Mouse (Mus musculus) heart, postnatal 14 days (tissue): ENCODE results near the gene Kcnd2. TPM values are rescaled to one million over a fixed set of nuclear protein-coding genes. Genes with fewer than 3 reads are reported as not detected.
A peak's percentile ranks its signal among the peaks of the same experiment; 100 is the strongest.
"Not testable (repeated sequence)": the region's sequence is repeated elsewhere in the genome, so short reads cannot be mapped to it uniquely, and the experiment has no call there.

Experiments used
- DNase-seq, 2 experiments: peaks; one replicate each; pipeline ENCODE4 v3.0.0; 2021 to 2022
- intact Hi-C: fragments of 180-260 bp; cut with DNase I; formaldehyde crosslinking; loops from one replicate; pipeline ENCODE4 v1.15.1; 2025
- long read RNA-seq, 2 experiments: library from polyadenylated mRNA; stranded (forward); transcript quantifications; one replicate each; pipeline ENCODE4 v2.0.0; 2021
- total RNA-seq, 2 experiments: library from RNA; stranded (reverse); gene quantifications; 2 replicates each; pipeline ENCODE4 v1.2.3; 2021

The Kcnd2 gene
- total RNA-seq = 10 to 100 TPM; 11.0 to 11.2 TPM
- long read RNA-seq, experiment 1 = 0 reads
- long read RNA-seq, experiment 2, partial matches to known transcripts = 2 of 4 reads
- long read RNA-seq, experiment 2, other reads (novel, unspliced or antisense) = 2 of 4 reads

- DNase-seq = no peak
- intact Hi-C loops = loop anchor here (10.0 kb wide), 1 partner anchor 319 kb away; no protein-coding TSS in a partner anchor
Measured at GRCm38 (mm10) chr6:21215491-21216191, at the start of gene Kcnd2. Gene Kcnd2 (plus strand): TSS chr6:21215503.

GRCm38 (mm10) chr6:21166611-21167010 is 48.7 kb upstream of the Kcnd2 start:
- no peak for DNase-seq
- intact Hi-C loops = no loop called here

- DNase-seq = no peak
- intact Hi-C loops = no loop called here
Measured at GRCm38 (mm10) chr6:21195341-21195740, 20.0 kb upstream of the Kcnd2 start.

GRCm38 (mm10) chr6:21213865-21214672 is 1.2 kb upstream of the Kcnd2 start:
- peak; percentile 43 to 74 for DNase-seq
- intact Hi-C loops = loop anchor here (2.0 to 10.0 kb wide), 2 partner anchors 321 to 373 kb away; no protein-coding TSS in a partner anchor

GRCm38 (mm10) chr6:21214673-21215490 is 421 bp upstream of the Kcnd2 start:
- peak; percentile 49 to 55 for DNase-seq
- intact Hi-C loops = loop anchor here (10.0 kb wide), 1 partner anchor 320 kb away; no protein-coding TSS in a partner anchor

- intact Hi-C loops = loop anchor here (10.0 kb wide), 1 partner anchor 318 kb away; no protein-coding TSS in a partner anchor
- no peak for DNase-seq
Measured at GRCm38 (mm10) chr6:21216206-21217020, 1.1 kb downstream of the Kcnd2 start.

- DNase-seq = no peak
- intact Hi-C loops = loop anchor here (10.0 kb wide), 1 partner anchor 318 kb away; no protein-coding TSS in a partner anchor
Measured at GRCm38 (mm10) chr6:21217156-21217555, 1.9 kb downstream of the Kcnd2 start.

GRCm38 (mm10) chr6:21226124-21226523 is 10.8 kb downstream of the Kcnd2 start:
- no peak for DNase-seq
- intact Hi-C loops = no loop called here

- intact Hi-C loops = no loop called here
Measured at GRCm38 (mm10) chr6:21259031-21259430, 43.7 kb downstream of the Kcnd2 start.

GRCm38 (mm10) chr6:21267897-21268296 is 52.6 kb downstream of the Kcnd2 start:
- intact Hi-C loops = no loop called here
- DNase-seq = no peak

More at GRCm38 (mm10) chr6:21259031-21259430, 43.7 kb downstream of the Kcnd2 start:
- no peak for DNase-seq

- intact Hi-C loops = no loop called here
- DNase-seq = no peak
Measured at GRCm38 (mm10) chr6:21277343-21277933, 62.1 kb downstream of the Kcnd2 start.

GRCm38 (mm10) chr6:21304943-21305342 is 89.6 kb downstream of the Kcnd2 start:
- intact Hi-C loops = no loop called here

GRCm38 (mm10) chr6:21310159-21310558 is 94.9 kb downstream of the Kcnd2 start:
- intact Hi-C loops = no loop called here
- DNase-seq = no peak

More at GRCm38 (mm10) chr6:21304943-21305342, 89.6 kb downstream of the Kcnd2 start:
- DNase-seq = no peak

- DNase-seq = no peak
- intact Hi-C loops = no loop called here
Measured at GRCm38 (mm10) chr6:21321407-21321806, 106.1 kb downstream of the Kcnd2 start.

GRCm38 (mm10) chr6:21322211-21322610 is 106.9 kb downstream of the Kcnd2 start:
- intact Hi-C loops = no loop called here
- no peak for DNase-seq

GRCm38 (mm10) chr6:21325251-21325650 is 109.9 kb downstream of the Kcnd2 start:
- DNase-seq = no peak
- intact Hi-C loops = no loop called here

GRCm38 (mm10) chr6:21327081-21327737 is 111.9 kb downstream of the Kcnd2 start:
- intact Hi-C loops = no loop called here
- DNase-seq = no peak

GRCm38 (mm10) chr6:21385298-21385697 is 170.0 kb downstream of the Kcnd2 start:
- DNase-seq, intact Hi-C loops: not testable (repeated sequence)
